Mouse (Mus musculus) bone marrow, adult 2 months (tissue): ENCODE measurements around the gene Atp2b4.

Experiments
- CTCF ChIP-seq: fragments of 200-500 bp; IDR thresholded peaks from 2 replicates; pipeline ENCODE4 v1.5.1; 2011; ENCODE audit warnings: low read length, control low read depth; ENCODE audit not compliant: control insufficient read depth, insufficient read depth
- POLR2A ChIP-seq: fragments of 200-500 bp; IDR thresholded peaks from 2 replicates; pipeline ENCODE4 v1.6.1; 2011; ENCODE audit warnings: low read depth, mild to moderate bottlenecking, control low read depth, low read length, borderline replicate concordance; ENCODE audit not compliant: control insufficient read depth

DNA sequence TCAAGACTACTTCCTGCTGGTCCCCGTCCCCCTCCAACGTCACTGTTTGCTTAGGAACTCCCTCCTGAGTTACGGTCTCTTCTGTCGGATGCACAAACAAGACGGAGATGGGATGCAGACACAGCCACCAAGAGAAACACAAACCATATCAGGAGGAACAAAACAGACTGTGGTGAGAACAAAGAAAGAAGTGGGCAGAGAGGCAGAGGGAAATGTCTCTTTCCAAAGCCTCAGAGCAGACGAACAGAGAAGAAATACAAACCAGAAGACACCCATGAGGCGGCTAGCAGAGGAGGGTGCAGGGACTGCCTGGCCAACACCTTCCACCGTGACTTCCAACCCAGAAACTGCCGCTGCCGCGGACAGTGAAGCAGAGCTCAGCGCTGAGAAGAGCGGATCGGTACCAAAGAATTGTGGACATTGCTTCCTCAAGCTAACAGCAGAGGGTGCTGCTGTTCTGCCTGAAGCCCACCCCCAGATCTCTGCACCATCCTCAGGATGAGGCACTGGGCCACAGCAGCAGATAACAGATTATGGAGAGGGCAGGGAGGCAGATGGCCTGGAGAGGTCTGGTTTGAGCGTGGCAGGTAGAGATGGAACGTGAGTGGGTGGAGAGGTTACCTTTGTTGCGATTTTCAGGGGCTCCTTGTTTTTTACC lies 64.7 kb downstream of the Atp2b4 start:
- TF ChIP-seq CTCF: peak; percentile 79
- no peak for TF ChIP-seq POLR2A
